Mouse (Mus musculus): ENCODE results near the gene Tmcc3.

- TF ChIP-seq CTCF (IDR thresholded peaks at IDR 0.05; ENCODE audit: insufficient read depth, low read depth, low read length) (no peak), POLR2A (IDR thresholded peaks at IDR 0.05; ENCODE audit: insufficient read depth, low read depth, low read length) (no peak)
Observed at GRCm38 (mm10) chr10:94561351-94561750, 249.6 kb downstream of the Tmcc3 start.
